Mouse (Mus musculus): ENCODE results near the gene Rnf130. TPM values are rescaled to one million over a fixed set of nuclear protein-coding genes. Genes with fewer than 3 reads are reported as not detected.

Gene Rnf130
- polyA plus RNA-seq (2016; fragmentation: Nextera tagmentation; extraction: Ambion mirVana), result 57.4 and 60.5 TPM in 2 replicates

GRCm38 (mm10) chr11:50024833-50025720 lies at the start of gene Rnf130:
TSS of gene Rnf130 (plus strand) at chr11:50025346.
- Histone ChIP-seq H3K36me3 (replicated peaks) (no peaks in the 10 kb centered on the region), H3K4me1 (peaks cover 32% of the 10 kb centered on the region), H3K27ac (replicated peaks) (peak within 1 kb of the TSS; percentile 96), H3K27me3 (replicated peaks; ENCODE audit: low read depth, poor library complexity, severe bottlenecking) (peaks cover 23% of the 10 kb centered on the region), H3K9me3 (no peaks in the 10 kb centered on the region), H3K4me3 (peak within 1 kb of the TSS; percentile 94)
- peak; percentile 96 for DNase-seq (ENCODE audit: low spot score)
- WGBS, result 2% methylated on average over 129 of the region's 129 CpGs

GRCm38 (mm10) chr11:49977963-49978568 lies 47.1 kb upstream of the Rnf130 start:
- Histone ChIP-seq H3K4me3 (no peak overlapping the region), H3K27me3 (replicated peaks; ENCODE audit: low read depth, poor library complexity, severe bottlenecking) (no peaks in the 10 kb centered on the region), H3K9me3 (no peaks in the 10 kb centered on the region), H3K4me1 (peaks cover 4% of the 10 kb centered on the region; the same call in 1 of the 2 replicates), H3K36me3 (replicated peaks) (no peaks in the 10 kb centered on the region), H3K27ac (replicated peaks) (no peak overlapping the region)
- no peak for DNase-seq (ENCODE audit: low spot score)
- 84% methylated on average over 10 of the region's 10 CpGs for WGBS

GRCm38 (mm10) chr11:49978935-49979334 lies 46.2 kb upstream of the Rnf130 start:
- Histone ChIP-seq H3K36me3 (replicated peaks) (no peaks in the 10 kb centered on the region), H3K27ac (replicated peaks) (no peak overlapping the region), H3K27me3 (replicated peaks; ENCODE audit: low read depth, poor library complexity, severe bottlenecking) (no peaks in the 10 kb centered on the region), H3K4me1 (peaks cover 4% of the 10 kb centered on the region; the same call in 1 of the 2 replicates), H3K9me3 (no peaks in the 10 kb centered on the region), H3K4me3 (no peak overlapping the region)
- 93% methylated on average over 8 of the region's 8 CpGs for WGBS
- no peak for DNase-seq (ENCODE audit: low spot score)

GRCm38 (mm10) chr11:49980681-49981235 lies 44.4 kb upstream of the Rnf130 start:
- Histone ChIP-seq H3K36me3 (replicated peaks) (no peaks in the 10 kb centered on the region), H3K27ac (replicated peaks) (no peak overlapping the region), H3K27me3 (replicated peaks; ENCODE audit: low read depth, poor library complexity, severe bottlenecking) (no peaks in the 10 kb centered on the region), H3K9me3 (no peaks in the 10 kb centered on the region), H3K4me3 (no peak overlapping the region), H3K4me1 (peaks cover 4% of the 10 kb centered on the region; the same call in 1 of the 2 replicates)
- 84% methylated on average over 6 of the region's 6 CpGs for WGBS
- no peak for DNase-seq (ENCODE audit: low spot score)

- Histone ChIP-seq H3K9me3 (no peaks in the 10 kb centered on the region), H3K27me3 (replicated peaks; ENCODE audit: low read depth, poor library complexity, severe bottlenecking) (no peaks in the 10 kb centered on the region)
- WGBS, result 82% methylated on average over 7 of the region's 7 CpGs
Measured at GRCm38 (mm10) chr11:49981321-49981963, 43.7 kb upstream of the Rnf130 start.

GRCm38 (mm10) chr11:49982094-49982493 lies 43.1 kb upstream of the Rnf130 start:
- 89% methylated on average over 4 of the region's 4 CpGs for WGBS
- DNase-seq (ENCODE audit: low spot score), result no peak
- Histone ChIP-seq H3K27me3 (replicated peaks; ENCODE audit: low read depth, poor library complexity, severe bottlenecking) (no peaks in the 10 kb centered on the region), H3K4me1 (peaks cover 4% of the 10 kb centered on the region; the same call in 1 of the 2 replicates), H3K4me3 (no peak overlapping the region), H3K9me3 (no peaks in the 10 kb centered on the region), H3K27ac (replicated peaks) (no peak overlapping the region), H3K36me3 (replicated peaks) (no peaks in the 10 kb centered on the region)

More at GRCm38 (mm10) chr11:49981321-49981963, 43.7 kb upstream of the Rnf130 start:
- H3K36me3 ChIP-seq (replicated peaks), result no peaks in the 10 kb centered on the region
- H3K4me1 ChIP-seq, result peaks cover 4% of the 10 kb centered on the region; the same call in 1 of the 2 replicates
- H3K27ac ChIP-seq (replicated peaks), result no peak overlapping the region
- H3K4me3 ChIP-seq, result no peak overlapping the region
- no peak for DNase-seq (ENCODE audit: low spot score)

GRCm38 (mm10) chr11:49982881-49983280 lies 42.3 kb upstream of the Rnf130 start:
- H3K4me3 ChIP-seq, result no peak overlapping the region
- 53% methylated on average over 4 of the region's 4 CpGs for WGBS
- no peaks in the 10 kb centered on the region for H3K27me3 ChIP-seq (replicated peaks; ENCODE audit: low read depth, poor library complexity, severe bottlenecking)
- no peak overlapping the region for H3K27ac ChIP-seq (replicated peaks)
- H3K4me1 ChIP-seq, result peaks cover 4% of the 10 kb centered on the region; the same call in 1 of the 2 replicates
- no peaks in the 10 kb centered on the region for H3K36me3 ChIP-seq (replicated peaks)
- no peaks in the 10 kb centered on the region for H3K9me3 ChIP-seq
- DNase-seq (ENCODE audit: low spot score), result no peak

- H3K36me3 ChIP-seq (replicated peaks), result no peaks in the 10 kb centered on the region
- no peak overlapping the region for H3K4me3 ChIP-seq
- H3K4me1 ChIP-seq, result peaks cover 4% of the 10 kb centered on the region; the same call in 1 of the 2 replicates
- no peaks in the 10 kb centered on the region for H3K27me3 ChIP-seq (replicated peaks; ENCODE audit: low read depth, poor library complexity, severe bottlenecking)
- H3K27ac ChIP-seq (replicated peaks), result no peak overlapping the region
- WGBS, result 81% methylated on average over 4 of the region's 4 CpGs
- H3K9me3 ChIP-seq, result no peaks in the 10 kb centered on the region
- no peak for DNase-seq (ENCODE audit: low spot score)
Measured at GRCm38 (mm10) chr11:49983875-49984552, 41.1 kb upstream of the Rnf130 start.

- no peak for DNase-seq (ENCODE audit: low spot score)
- WGBS, result 88% methylated on average over 4 of the region's 4 CpGs
- H3K9me3 ChIP-seq, result no peaks in the 10 kb centered on the region
- H3K4me1 ChIP-seq, result peaks cover 4% of the 10 kb centered on the region; the same call in 1 of the 2 replicates
- no peaks in the 10 kb centered on the region for H3K36me3 ChIP-seq (replicated peaks)
- no peaks in the 10 kb centered on the region for H3K27me3 ChIP-seq (replicated peaks; ENCODE audit: low read depth, poor library complexity, severe bottlenecking)
- no peak overlapping the region for H3K27ac ChIP-seq (replicated peaks)
- no peak overlapping the region for H3K4me3 ChIP-seq
Measured at GRCm38 (mm10) chr11:49985009-49985408, 40.1 kb upstream of the Rnf130 start.

- Histone ChIP-seq H3K27me3 (replicated peaks; ENCODE audit: low read depth, poor library complexity, severe bottlenecking) (no peaks in the 10 kb centered on the region), H3K4me1 (no peaks in the 10 kb centered on the region), H3K9me3 (no peaks in the 10 kb centered on the region), H3K27ac (replicated peaks) (no peak overlapping the region), H3K36me3 (replicated peaks) (no peaks in the 10 kb centered on the region), H3K4me3 (no peak overlapping the region)
- 22% methylated on average over 10 of the region's 10 CpGs for WGBS
- peak; percentile 71 for DNase-seq (ENCODE audit: low spot score)
Measured at GRCm38 (mm10) chr11:49986277-49987036, 38.7 kb upstream of the Rnf130 start.

- Histone ChIP-seq H3K4me1 (no peaks in the 10 kb centered on the region), H3K27me3 (replicated peaks; ENCODE audit: low read depth, poor library complexity, severe bottlenecking) (no peaks in the 10 kb centered on the region), H3K36me3 (replicated peaks) (no peaks in the 10 kb centered on the region), H3K27ac (replicated peaks) (no peak overlapping the region), H3K4me3 (no peak overlapping the region), H3K9me3 (no peaks in the 10 kb centered on the region)
- WGBS, result 84% methylated on average over 2 of the region's 2 CpGs
- no peak for DNase-seq (ENCODE audit: low spot score)
Measured at GRCm38 (mm10) chr11:49994536-49994935, 30.6 kb upstream of the Rnf130 start.

Measured in embryonic facial prominence, embryonic 10.5 days (tissue).